Mouse (Mus musculus): ENCODE results near the gene Csmd2. TPM values are rescaled to one million over a fixed set of nuclear protein-coding genes. Genes with fewer than 3 reads are reported as not detected.

Csmd2 gene
- polyA plus RNA-seq, 1 experiment from 2014 or later: 0.12 TPM

DNA sequence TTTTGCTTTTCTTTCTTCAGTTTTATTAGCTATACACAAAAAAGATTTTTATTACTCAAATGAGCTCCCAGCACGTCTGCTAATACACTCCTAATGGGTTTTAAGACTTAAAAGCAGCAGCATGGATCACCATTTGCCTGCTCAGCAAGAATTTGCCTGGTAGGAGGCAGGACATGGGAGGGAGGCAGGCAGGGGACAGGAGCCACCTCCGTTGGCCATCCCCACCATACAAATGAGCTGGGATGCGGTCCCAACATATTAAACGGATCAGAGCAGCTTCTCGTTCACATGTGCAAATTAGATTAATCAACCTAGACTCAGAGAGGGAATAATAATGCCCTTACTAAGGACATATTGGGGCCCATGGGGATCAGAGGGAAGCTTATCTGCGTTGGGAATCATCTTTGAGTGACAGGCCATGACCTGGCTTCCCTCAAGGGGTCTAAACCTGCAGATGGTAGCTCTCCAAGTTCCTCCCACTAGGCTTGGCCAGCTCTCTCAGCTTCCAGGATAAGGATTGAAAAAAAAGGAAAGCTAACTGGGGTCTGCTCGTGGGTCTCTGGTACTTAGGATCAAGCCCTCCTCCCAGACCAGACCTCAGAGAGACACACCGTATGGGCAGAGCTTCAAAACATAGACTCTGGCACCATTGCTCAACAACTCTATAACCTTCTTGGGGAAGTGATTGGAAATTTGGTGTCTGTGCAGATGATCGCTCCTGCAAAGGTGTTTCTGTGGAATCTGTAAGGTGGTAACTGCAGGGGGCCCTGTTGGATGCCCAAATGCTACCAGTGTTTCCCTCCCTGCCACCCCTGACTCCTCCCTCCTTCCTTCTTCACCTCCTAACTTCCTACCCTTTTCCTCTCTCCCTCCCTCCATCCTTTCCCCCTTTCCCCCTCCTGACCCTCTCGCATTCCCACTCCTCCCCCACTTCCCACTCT is 153.8 kb downstream of the Csmd2 start:
- no peak overlapping the region for H3K9ac ChIP-seq
- H3K9me3 ChIP-seq (ENCODE audit: low read depth, low read length): no peaks in the 10 kb centered on the region
- DNase-seq (no peak), ATAC-seq (ENCODE audit: insufficient read depth) (no peak)
- H3K27me3 ChIP-seq (ENCODE audit: insufficient read depth, low read length): no peaks in the 10 kb centered on the region
- no peak overlapping the region for H3K27ac ChIP-seq (ENCODE audit: low read depth)
- no peaks in the 10 kb centered on the region for H3K4me1 ChIP-seq (ENCODE audit: insufficient read depth)
- no peak overlapping the region for H3K4me3 ChIP-seq (ENCODE audit: low read depth, low read length)
- WGBS: 52% methylated on average over 10 of the region's 10 CpGs
- no peak for TF ChIP-seq CTCF (IDR thresholded peaks at IDR 0.05; ENCODE audit: low read depth)
- no peaks in the 10 kb centered on the region for H3K36me3 ChIP-seq (ENCODE audit: insufficient read depth)
- no peak overlapping the region for H3K4me2 ChIP-seq

DNA sequence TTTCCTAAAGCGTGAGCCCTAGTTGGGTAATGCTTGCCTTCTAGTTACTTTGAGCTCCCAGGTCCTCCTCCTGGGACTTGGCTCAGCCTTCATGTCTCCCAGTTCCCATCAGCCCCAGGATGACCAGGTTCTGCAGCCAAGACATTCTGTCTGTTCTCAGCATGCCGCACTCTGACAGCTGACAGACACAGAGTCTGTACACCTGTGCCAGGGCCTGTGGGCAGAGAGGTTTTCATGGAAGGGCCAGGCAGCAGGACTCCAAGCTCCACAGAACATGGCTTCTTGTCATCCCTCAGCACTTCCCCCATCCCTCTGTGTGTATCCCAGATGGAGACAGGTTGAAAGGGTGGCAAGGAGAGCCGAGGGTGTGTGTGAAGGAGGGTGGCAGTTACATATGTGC is 154.6 kb downstream of the Csmd2 start:
- Histone ChIP-seq H3K9me3 (ENCODE audit: low read depth, low read length) (no peaks in the 10 kb centered on the region), H3K4me1 (ENCODE audit: insufficient read depth) (no peaks in the 10 kb centered on the region), H3K4me2 (no peak overlapping the region), H3K4me3 (ENCODE audit: low read depth, low read length) (no peak overlapping the region), H3K9ac (no peak overlapping the region), H3K36me3 (ENCODE audit: insufficient read depth) (no peaks in the 10 kb centered on the region), H3K27me3 (ENCODE audit: insufficient read depth, low read length) (no peaks in the 10 kb centered on the region), H3K27ac (ENCODE audit: low read depth) (no peak overlapping the region)
- no peak for TF ChIP-seq CTCF (IDR thresholded peaks at IDR 0.05; ENCODE audit: low read depth)
- 89% methylated on average over 3 of the region's 3 CpGs for WGBS
- ATAC-seq (ENCODE audit: insufficient read depth) (no peak), DNase-seq (no peak)

DNA sequence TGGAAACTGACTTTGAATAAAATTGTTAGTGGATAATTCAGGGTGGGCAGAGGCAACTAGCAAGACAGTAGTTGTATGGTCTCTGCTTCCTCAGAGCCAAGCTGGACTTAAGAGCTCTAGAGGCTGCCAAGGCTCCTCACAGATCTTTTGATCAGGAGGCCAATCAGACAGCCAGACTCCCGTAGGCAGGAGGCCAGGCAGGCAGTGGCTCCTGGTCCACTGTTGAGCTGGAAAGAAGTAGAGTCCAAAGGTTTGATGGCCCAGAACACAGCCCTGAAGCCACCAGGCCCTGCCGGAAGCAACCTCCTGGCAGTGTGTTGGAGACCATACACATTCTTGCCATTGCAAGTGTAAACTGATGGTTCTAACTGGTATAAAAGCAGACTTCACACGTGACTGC is 155.5 kb downstream of the Csmd2 start:
- no peak for TF ChIP-seq CTCF (IDR thresholded peaks at IDR 0.05; ENCODE audit: low read depth)
- no peak for DNase-seq
- Histone ChIP-seq H3K36me3 (ENCODE audit: insufficient read depth) (no peaks in the 10 kb centered on the region), H3K27ac (ENCODE audit: low read depth) (no peak overlapping the region), H3K4me2 (no peak overlapping the region), H3K27me3 (ENCODE audit: insufficient read depth, low read length) (no peaks in the 10 kb centered on the region), H3K9me3 (ENCODE audit: low read depth, low read length) (no peaks in the 10 kb centered on the region), H3K9ac (no peak overlapping the region), H3K4me3 (ENCODE audit: low read depth, low read length) (no peak overlapping the region), H3K4me1 (ENCODE audit: insufficient read depth) (no peaks in the 10 kb centered on the region)
- no peak for ATAC-seq (ENCODE audit: insufficient read depth)
- 80% methylated on average over 3 of the region's 3 CpGs for WGBS

DNA sequence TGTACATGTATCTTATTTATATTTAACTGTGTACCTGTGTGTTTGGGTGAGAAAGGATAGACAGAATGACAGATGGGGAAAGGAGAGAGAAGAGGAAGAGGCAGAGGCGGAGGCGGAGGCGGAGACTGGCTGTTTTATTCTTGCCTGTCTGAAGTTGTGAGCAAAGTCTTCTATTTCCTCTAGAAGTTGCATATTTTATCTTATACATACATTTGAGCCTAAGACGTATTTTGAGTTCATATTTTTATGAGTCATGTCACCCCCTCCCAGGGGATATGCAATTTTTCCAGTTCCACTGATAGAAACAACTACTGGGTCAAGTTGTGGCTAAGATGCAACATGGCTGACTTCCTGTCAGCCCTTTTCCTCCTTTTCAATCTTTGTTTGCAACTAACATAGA is 161.9 kb downstream of the Csmd2 start:
- Histone ChIP-seq H3K27ac (ENCODE audit: low read depth) (no peak overlapping the region), H3K4me3 (ENCODE audit: low read depth, low read length) (no peak overlapping the region), H3K9me3 (ENCODE audit: low read depth, low read length) (no peaks in the 10 kb centered on the region), H3K9ac (no peak overlapping the region), H3K27me3 (ENCODE audit: insufficient read depth, low read length) (no peaks in the 10 kb centered on the region), H3K36me3 (ENCODE audit: insufficient read depth) (no peaks in the 10 kb centered on the region), H3K4me1 (ENCODE audit: insufficient read depth) (no peaks in the 10 kb centered on the region), H3K4me2 (no peak overlapping the region)
- WGBS: 79% methylated on average over 4 of the region's 4 CpGs
- no peak for TF ChIP-seq CTCF (IDR thresholded peaks at IDR 0.05; ENCODE audit: low read depth)
- ATAC-seq (ENCODE audit: insufficient read depth): no peak
- no peak for DNase-seq

DNA sequence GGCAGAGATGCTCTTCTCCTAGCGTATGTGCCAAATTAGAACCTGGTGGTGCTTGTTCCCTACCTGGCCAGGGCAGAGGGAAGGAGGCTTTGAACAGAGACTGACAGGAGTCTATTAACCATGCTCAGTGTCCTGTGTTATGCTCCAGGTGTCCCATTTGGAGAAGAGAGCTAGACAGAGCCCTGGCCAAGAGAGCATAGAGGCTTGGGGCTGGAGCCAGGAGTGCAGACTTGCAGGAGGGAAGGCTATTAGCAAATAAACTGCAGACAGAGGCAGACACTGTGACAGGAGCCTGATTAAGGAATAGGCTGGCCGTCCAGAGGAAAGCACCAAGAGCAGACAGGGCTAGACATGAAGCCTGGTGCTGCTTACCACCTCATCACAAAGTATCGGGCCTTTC is 164.4 kb downstream of the Csmd2 start:
- DNase-seq (no peak), ATAC-seq (ENCODE audit: insufficient read depth) (no peak)
- Histone ChIP-seq H3K36me3 (ENCODE audit: insufficient read depth) (no peaks in the 10 kb centered on the region), H3K9me3 (ENCODE audit: low read depth, low read length) (no peaks in the 10 kb centered on the region), H3K4me3 (ENCODE audit: low read depth, low read length) (no peak overlapping the region), H3K4me2 (no peak overlapping the region), H3K4me1 (ENCODE audit: insufficient read depth) (no peaks in the 10 kb centered on the region), H3K27me3 (ENCODE audit: insufficient read depth, low read length) (no peaks in the 10 kb centered on the region), H3K27ac (ENCODE audit: low read depth) (no peak overlapping the region), H3K9ac (no peak overlapping the region)
- no peak for TF ChIP-seq CTCF (IDR thresholded peaks at IDR 0.05; ENCODE audit: low read depth)
- WGBS: 60% methylated on average over 3 of the region's 3 CpGs

DNA sequence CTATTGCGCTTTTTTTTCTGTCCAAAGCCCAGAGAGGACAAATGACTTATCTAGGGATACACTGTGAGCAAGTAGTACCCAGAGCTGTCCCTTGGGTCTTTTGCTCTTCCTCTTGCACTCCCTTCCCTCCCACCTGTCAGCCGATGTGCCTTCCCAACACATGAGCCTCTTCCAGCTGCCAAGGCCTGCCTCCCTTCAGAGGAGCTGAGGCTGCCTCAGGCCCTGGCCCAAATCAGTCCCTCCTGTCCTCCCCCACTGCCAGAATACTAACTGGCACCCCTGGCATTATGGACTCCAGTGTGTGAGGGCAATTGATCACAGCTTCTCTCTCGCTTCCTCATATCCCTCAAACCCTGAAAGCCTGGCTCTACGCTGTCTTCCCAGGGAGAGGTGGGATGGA is 165.5 kb downstream of the Csmd2 start:
- H3K4me2 ChIP-seq: no peak overlapping the region
- no peak overlapping the region for H3K4me3 ChIP-seq (ENCODE audit: low read depth, low read length)
- no peaks in the 10 kb centered on the region for H3K4me1 ChIP-seq (ENCODE audit: insufficient read depth)
- H3K36me3 ChIP-seq (ENCODE audit: insufficient read depth): no peaks in the 10 kb centered on the region
- no peak for ATAC-seq (ENCODE audit: insufficient read depth)
- H3K27ac ChIP-seq (ENCODE audit: low read depth): no peak overlapping the region
- 89% methylated on average over 4 of the region's 4 CpGs for WGBS
- no peak overlapping the region for H3K9ac ChIP-seq
- H3K27me3 ChIP-seq (ENCODE audit: insufficient read depth, low read length): no peaks in the 10 kb centered on the region
- no peak for TF ChIP-seq CTCF (IDR thresholded peaks at IDR 0.05; ENCODE audit: low read depth)
- H3K9me3 ChIP-seq (ENCODE audit: low read depth, low read length): no peaks in the 10 kb centered on the region
- no peak for DNase-seq

DNA sequence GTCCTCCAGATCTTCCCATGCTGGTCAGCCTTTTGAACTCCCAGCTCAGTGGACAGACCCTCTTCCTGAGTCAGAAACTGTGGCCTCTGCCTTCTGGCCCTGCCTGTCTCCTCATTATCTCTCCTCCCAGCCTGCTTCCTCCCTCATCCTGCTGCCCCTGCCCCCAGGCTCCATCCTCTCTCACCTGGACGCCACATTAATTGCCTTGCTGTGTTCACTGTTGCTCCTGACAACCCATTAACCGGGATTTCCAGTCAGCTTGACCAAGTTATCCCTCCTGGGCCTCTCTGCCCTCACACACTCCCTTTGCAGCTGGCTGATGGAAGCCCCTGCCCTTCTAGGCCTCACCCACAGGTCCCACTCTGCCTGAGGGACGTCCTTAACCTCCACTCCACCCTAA is 167.6 kb downstream of the Csmd2 start:
- Histone ChIP-seq H3K4me2 (no peak overlapping the region), H3K9me3 (ENCODE audit: low read depth, low read length) (no peaks in the 10 kb centered on the region), H3K27ac (ENCODE audit: low read depth) (no peak overlapping the region), H3K27me3 (ENCODE audit: insufficient read depth, low read length) (no peaks in the 10 kb centered on the region), H3K36me3 (ENCODE audit: insufficient read depth) (no peaks in the 10 kb centered on the region), H3K9ac (no peak overlapping the region), H3K4me1 (ENCODE audit: insufficient read depth) (no peaks in the 10 kb centered on the region), H3K4me3 (ENCODE audit: low read depth, low read length) (no peak overlapping the region)
- 26% methylated on average over 3 of the region's 3 CpGs for WGBS
- ATAC-seq (ENCODE audit: insufficient read depth) (no peak), DNase-seq (no peak)
- TF ChIP-seq CTCF (IDR thresholded peaks at IDR 0.05; ENCODE audit: low read depth): no peak

Measured in lung, embryonic 14.5 days (tissue).